Mouse (Mus musculus) left cerebral cortex, adult 18-20 months (tissue): ENCODE results near the gene Sec14l2. TPM values are rescaled to one million over a fixed set of nuclear protein-coding genes. Genes with fewer than 3 reads are reported as not detected.

Experiments
- DNase-seq, 2 experiments: peaks; one replicate each; pipeline ENCODE4 v3.0.0; 2021 to 2022; ENCODE audit warnings: low spot score in 2 of 2, mixed read lengths in 1 of 2
- microRNA-seq, 2 experiments: library from miRNA; unstranded; fragments of <30 nt; microRNA quantifications; one replicate each; pipeline ENCODE4 v1.2.0; 2021
- total RNA-seq, 2 experiments: library from RNA; stranded (reverse); gene quantifications; 2 replicates each; pipeline ENCODE4 v1.2.3; 2021

Sec14l2 gene
- total RNA-seq, 2 experiments from 2014 or later = 39.6 to 40.9 TPM

DNA sequence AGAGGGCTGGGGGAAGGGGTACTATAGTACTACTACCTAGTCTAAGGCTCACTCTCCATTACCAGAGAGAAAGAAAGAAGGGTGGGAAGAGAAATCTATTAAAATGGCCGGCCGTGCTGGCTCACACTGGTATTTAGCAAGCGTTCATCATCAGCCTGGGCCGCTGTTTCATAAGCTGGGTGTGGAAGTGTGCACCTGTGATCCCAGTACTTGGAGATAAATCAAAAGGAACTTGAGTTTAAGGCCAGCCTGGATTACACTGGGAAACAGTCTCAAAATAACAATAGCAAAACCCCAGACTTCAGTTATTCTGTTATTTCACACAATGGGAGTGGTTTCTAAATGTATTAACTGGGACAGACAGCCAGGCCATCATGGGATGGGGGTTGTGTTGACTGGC, 60.7 kb downstream of the Sec14l2 start:
- DNase-seq = no peak

DNA sequence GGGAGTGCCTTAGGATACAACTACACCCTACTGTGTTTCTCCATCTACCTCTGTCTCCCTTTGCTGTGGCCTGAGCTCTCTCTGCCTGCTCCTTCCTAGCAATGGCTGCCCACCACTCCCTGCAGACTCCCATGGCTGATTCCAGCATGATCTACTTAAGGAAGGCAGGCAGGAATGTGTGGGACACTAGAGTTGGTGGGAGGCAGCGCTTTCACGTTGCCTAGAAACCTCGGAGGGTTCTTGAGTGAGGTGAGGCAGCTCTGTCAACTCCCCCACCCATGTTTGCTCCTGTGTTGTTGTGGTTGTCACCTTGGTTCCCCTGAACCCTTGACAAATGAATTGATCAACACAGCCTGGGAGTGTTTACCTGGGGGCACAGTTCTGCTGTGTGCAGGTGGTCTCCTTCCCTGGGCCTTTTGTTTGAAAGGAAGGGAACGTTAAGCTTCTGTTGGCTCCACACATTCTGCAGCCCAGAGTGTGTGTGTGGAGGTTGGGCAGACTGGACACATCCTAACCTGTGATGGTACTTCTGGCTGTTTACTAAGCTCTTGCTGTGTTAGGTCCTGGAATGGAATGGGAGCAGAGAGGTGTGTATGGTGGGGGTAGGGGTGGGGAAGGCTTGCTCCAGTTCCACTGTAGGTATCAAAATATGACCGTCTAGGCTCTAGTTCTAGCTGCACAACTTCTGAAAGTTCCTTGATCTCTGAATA, 62.2 kb downstream of the Sec14l2 start:
- DNase-seq = peak; percentile 12 to 14

DNA sequence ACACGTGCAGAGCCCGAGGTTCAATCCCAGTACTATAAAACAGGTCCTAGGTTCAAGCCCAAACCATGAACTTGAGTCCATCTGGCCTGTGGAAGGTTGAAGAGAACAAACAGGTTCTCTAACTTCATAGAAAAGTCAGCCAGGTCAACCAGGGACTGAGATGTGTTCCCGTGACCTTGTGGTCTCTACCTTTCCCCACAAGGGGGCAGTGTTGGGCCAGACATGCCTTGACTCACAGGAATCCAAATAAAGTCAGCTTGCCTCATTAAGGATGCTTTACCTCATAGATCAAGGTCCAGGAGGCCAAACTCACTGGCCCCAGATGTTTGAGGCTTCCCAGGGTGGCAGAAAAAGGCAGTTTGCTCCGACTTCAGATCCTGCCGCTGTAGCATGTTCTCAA, 69.6 kb downstream of the Sec14l2 start:
- peak; percentile 70 to 80 for DNase-seq

DNA sequence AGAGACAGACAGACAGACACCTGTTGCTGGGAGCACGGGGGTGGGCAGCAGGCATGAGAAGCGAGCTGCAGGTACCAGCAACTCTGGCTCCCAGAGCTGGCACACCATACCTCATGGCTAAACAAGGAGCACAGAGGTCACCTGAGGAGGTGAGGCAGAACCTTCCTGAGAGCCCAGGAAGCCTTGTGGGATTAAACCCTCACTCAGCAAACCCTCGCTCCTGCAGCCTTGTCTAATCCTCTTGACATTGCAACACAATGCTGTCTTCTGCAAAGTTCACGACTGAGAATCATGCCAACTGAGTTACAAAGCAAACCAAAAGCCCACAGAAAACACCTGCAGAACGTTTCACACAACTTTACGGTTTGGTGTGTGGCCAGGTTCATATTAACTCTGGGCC, 74.8 kb downstream of the Sec14l2 start:
- DNase-seq = no peak

GRCm38 (mm10) chr11:4047766-4048165, 75.4 kb downstream of the Sec14l2 start:
- no peak for DNase-seq

Small RNA genes lying within 50 kb of the gene (microRNA-seq; reads per million reads assigned to microRNA genes)
- 1.2 to 2.7 reads per million in 2 experiments for gene Mir3060

Other genes starting within 250 kb of the Sec14l2 start
- gene 4921536K21Rik, start 228.3 kb downstream of the Sec14l2 start, total RNA-seq = under 1 TPM; 0.37 to 0.54 TPM
- 10 to 100 TPM; 19.9 to 24.0 TPM for gene Dusp18, start 228.2 kb downstream of the Sec14l2 start, total RNA-seq
- gene Slc35e4, start 208.8 kb downstream of the Sec14l2 start, total RNA-seq = 10 to 100 TPM; 19.0 to 20.0 TPM
- gene Tcn2, start 191.3 kb downstream of the Sec14l2 start, total RNA-seq = 10 to 100 TPM; 15.9 to 19.6 TPM
- gene Pes1, start 159.4 kb downstream of the Sec14l2 start, total RNA-seq = 10 to 100 TPM; 40.0 to 43.2 TPM
- gene 4930556J24Rik, start 146.6 kb downstream of the Sec14l2 start, total RNA-seq = not detected
- gene Gal3st1, start 139.8 kb downstream of the Sec14l2 start, total RNA-seq = 1 to 10 TPM; 8.4 to 9.1 TPM
- gene Sec14l4, start 92.0 kb downstream of the Sec14l2 start, total RNA-seq = not detected
- gene Sec14l3, start 58.6 kb downstream of the Sec14l2 start, total RNA-seq = 1 to 10 TPM; 1.8 to 2.2 TPM
- 10 to 100 TPM; 95.0 to 97.3 TPM for gene Mtfp1, start 28.0 kb downstream of the Sec14l2 start, total RNA-seq
- gene Rnf215, start 11.8 kb upstream of the Sec14l2 start, total RNA-seq = 10 to 100 TPM; 27.1 to 30.8 TPM
- 10 to 100 TPM; 16.6 to 17.6 TPM for gene Ccdc157, start 36.9 kb upstream of the Sec14l2 start, total RNA-seq
- 10 to 100 TPM; 73.1 to 74.1 TPM for gene Sf3a1, start 36.9 kb upstream of the Sec14l2 start, total RNA-seq
- gene Tbc1d10a, start 63.4 kb upstream of the Sec14l2 start, total RNA-seq = 10 to 100 TPM; 30.5 to 30.7 TPM
- gene Castor1, start 94.8 kb upstream of the Sec14l2 start, total RNA-seq = 1 to 10 TPM; 3.1 to 3.2 TPM
- under 1 TPM in 1 of 2 experiments, not detected in 1; 0.19 TPM for gene Osm, start 113.0 kb upstream of the Sec14l2 start, total RNA-seq
- gene Lif, start 134.1 kb upstream of the Sec14l2 start, total RNA-seq = 1 to 10 TPM; 1.3 to 1.6 TPM